Mouse (Mus musculus) ES-E14 (cell line): ENCODE data around the gene Tanc2.

Experiments
- CHD2 ChIP-seq: IDR thresholded peaks from 2 replicates; pipeline ENCODE4 v1.6.1; 2014; ENCODE audit warnings: mild to moderate bottlenecking, low read depth, low read length, inconsistent platforms
- HCFC1 ChIP-seq: IDR thresholded peaks from 2 replicates; pipeline ENCODE4 v1.6.1; 2012; ENCODE audit warnings: low read length, inconsistent platforms, borderline replicate concordance; ENCODE audit not compliant: insufficient read depth
- MAFK ChIP-seq: IDR thresholded peaks from 2 replicates; pipeline ENCODE4 v1.6.1; 2014; ENCODE audit warnings: mild to moderate bottlenecking, low read depth, low read length, inconsistent platforms; ENCODE audit not compliant: insufficient read depth
- ZC3H11A ChIP-seq: IDR thresholded peaks from 2 replicates; pipeline ENCODE4 v1.6.1; 2012; ENCODE audit warnings: low read depth, mild to moderate bottlenecking, inconsistent platforms, low read length, borderline replicate concordance

DNA sequence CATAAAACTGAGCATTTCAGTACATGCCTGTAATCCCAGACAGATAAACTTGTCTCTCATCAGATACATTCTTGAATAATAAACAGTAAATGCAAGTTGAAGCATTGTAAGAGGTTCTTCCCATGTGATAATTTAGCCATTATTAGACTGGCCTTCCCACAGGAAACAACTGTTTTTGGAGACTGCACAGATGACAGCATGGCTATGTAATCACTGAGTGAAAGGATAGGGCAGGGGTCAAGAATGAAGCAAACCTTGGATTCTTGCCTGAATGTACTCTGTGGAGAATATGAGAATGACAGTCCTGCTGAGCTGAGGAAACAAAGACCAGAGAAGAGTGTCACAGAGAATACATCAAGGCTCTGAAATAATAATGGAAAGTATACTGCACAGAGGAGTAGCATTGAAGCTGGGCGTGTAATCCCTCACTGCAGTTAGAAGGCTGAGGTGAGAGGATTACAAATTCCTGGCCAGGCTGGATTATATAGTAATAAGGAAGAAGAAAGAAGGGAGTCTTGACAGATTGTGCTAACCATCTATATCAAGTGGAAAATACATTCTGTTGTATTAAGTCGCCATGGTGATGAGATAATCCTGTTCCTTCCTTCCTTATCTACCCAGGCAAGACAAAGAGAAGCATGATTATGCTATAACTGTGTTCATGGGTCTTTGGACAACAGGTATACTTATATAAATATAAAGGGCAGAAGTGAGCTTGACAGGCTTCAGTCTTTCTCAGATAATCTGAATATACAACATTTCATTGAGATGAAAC lies 159.7 kb downstream of the Tanc2 start:
- TF ChIP-seq MAFK (no peak), HCFC1 (no peak), ZC3H11A (no peak), CHD2 (no peak)
